In the genomic region with DNA sequence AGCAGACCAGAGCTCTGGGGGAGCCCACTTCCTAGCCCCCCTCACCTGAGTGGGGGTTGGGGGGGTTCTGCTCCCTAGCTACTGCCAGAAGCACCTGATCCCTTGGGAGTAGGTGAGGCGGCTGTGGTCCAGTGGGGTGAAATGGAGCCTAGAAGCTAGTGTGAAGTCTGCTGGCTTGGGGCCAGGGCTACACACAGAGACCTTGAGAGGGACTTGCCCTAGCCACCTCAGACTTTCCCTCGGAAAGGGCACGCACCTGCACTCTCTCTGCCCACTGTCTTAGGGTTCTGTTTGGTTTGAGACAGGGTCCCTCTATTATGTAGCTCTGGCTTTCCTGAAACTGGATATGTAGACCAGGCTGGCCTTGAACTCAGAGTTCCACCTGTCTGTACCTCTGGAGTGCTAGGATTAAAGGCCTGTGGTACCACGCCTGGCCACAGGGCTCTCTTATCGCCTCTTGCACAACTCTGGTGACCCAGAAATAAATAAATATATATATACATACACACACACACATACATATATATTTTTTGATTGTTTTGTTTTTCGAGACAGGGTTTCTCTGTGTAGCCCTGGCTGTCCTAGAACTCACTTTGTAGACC, we compare ENCODE assay signal across 9 mouse cellular contexts. TPM values are rescaled to one million over a fixed set of nuclear protein-coding genes. Genes with fewer than 3 reads are reported as not detected.
DNase-seq lines count a peak whose midpoint lies in the region; ATAC-seq and TF ChIP-seq lines count a peak whose summit lies in the region.
"Had no signal": no experiment of that assay in that cellular context is flagged by ENCODE, and none has a peak within 500 bp of the region (broad histone marks: within the 10 kb centered on the region; RNA-seq: fewer than 3 reads in every experiment).

No protein-coding gene starts in this region.

- WGBS in lung, adult 2 months: 19% methylated on average over 6 of the region's 6 CpGs
- 34% methylated on average over 6 of the region's 6 CpGs for WGBS in neural tube, embryonic 15.5 days

- H3K27ac ChIP-seq in neural tube, embryonic 15.5 days (replicated peaks): peak overlapping the region; percentile 89

- TF ChIP-seq POLR2A in brain, embryonic 14.5 days (IDR thresholded peaks at IDR 0.05; ENCODE audit: borderline replicate concordance, extremely low read depth, insufficient read depth, insufficient read length, poor library complexity, severe bottlenecking): no peak
- TF ChIP-seq POLR2A in lung, adult 2 months (IDR thresholded peaks at IDR 0.05; ENCODE audit: borderline replicate concordance, extremely low read depth, low read depth, low read length): no peak

- DNase-seq in right cerebral cortex, postnatal 4 days: peak; percentile 53
- no peak for DNase-seq in right cerebral cortex, adult 18-20 months
- peak; percentile 62 for DNase-seq in brain, embryonic 14.5 days (ENCODE audit: low read depth)
- peak; percentile 45 for DNase-seq in heart, adult 8-10 months (ENCODE audit: low spot score)
- peak; percentile 78 for DNase-seq in kidney, adult 18-20 months
- DNase-seq in lung, adult 2 months: no peak
- DNase-seq in layer of hippocampus, adult 9-11 months: no peak

- peaks cover 21% of the 10 kb centered on the region for H3K36me3 ChIP-seq in neural tube, embryonic 15.5 days

- H3K27me3 ChIP-seq in neural tube, embryonic 15.5 days (replicated peaks): no peaks in the 10 kb centered on the region

- ATAC-seq in neural tube, embryonic 15.5 days (ENCODE audit: low FRiP score): peak; percentile 51

- H3K4me2 ChIP-seq in neural tube, embryonic 15.5 days: peak overlapping the region; percentile 91

- H3K4me3 ChIP-seq in lung, adult 2 months (replicated peaks; ENCODE audit: extremely low read depth, low read depth, low read length): peak overlapping the region; percentile 96
- H3K4me3 ChIP-seq in neural tube, embryonic 15.5 days (replicated peaks): peak overlapping the region; percentile 74

- no peaks in the 10 kb centered on the region for H3K9me3 ChIP-seq in neural tube, embryonic 15.5 days (replicated peaks)

- TF ChIP-seq CTCF in brain, embryonic 14.5 days (IDR thresholded peaks at IDR 0.05; ENCODE audit: borderline replicate concordance, extremely low read depth, insufficient read depth, insufficient read length): no peak
- TF ChIP-seq CTCF in lung, adult 2 months (IDR thresholded peaks at IDR 0.05; ENCODE audit: insufficient read depth, low read length): no peak

- H3K4me1 ChIP-seq in lung, adult 2 months (ENCODE audit: control insufficient read depth, insufficient read depth, low read length): peaks cover 5% of the 10 kb centered on the region
- H3K4me1 ChIP-seq in neural tube, embryonic 15.5 days: peaks cover 18% of the 10 kb centered on the region

- peak overlapping the region; percentile 87 for H3K9ac ChIP-seq in neural tube, embryonic 15.5 days (replicated peaks)

RNA-seq across cellular contexts. Expression of a gene that starts 0.8 kb away (rescaled TPM):
- 94.1 and 98.3 TPM in 2 replicates for polyA plus RNA-seq in brain, embryonic 14.5 days (2012; rRNA removed)
- 100 to 1,000 TPM; 273 to 297 (median 284) TPM for total RNA-seq in heart, adult 8-10 months (2022)
- polyA plus RNA-seq in lung, adult 2 months (2012; rRNA removed): 82.8 and 98.6 TPM in 2 replicates
- polyA plus RNA-seq in neural tube, embryonic 15.5 days (2015; fragmentation: Nextera tagmentation; extraction: Ambion mirVana): 214 and 228 TPM in 2 replicates

RNA-seq across cellular contexts. Expression of a gene that starts 3.4 kb away (rescaled TPM):
- polyA plus RNA-seq in brain, embryonic 14.5 days (2012; rRNA removed): 0.19 and 0.38 TPM in 2 replicates
- total RNA-seq in heart, adult 8-10 months (2022): 100 to 1,000 TPM; 165 to 203 (median 175) TPM
- 5.1 and 17.5 TPM in 2 replicates for polyA plus RNA-seq in lung, adult 2 months (2012; rRNA removed)
- polyA plus RNA-seq in neural tube, embryonic 15.5 days (2015; fragmentation: Nextera tagmentation; extraction: Ambion mirVana): 1.6 and 2.0 TPM in 2 replicates
- total RNA-seq: neutrophil, adult 5-6 weeks had no signal

RNA-seq across cellular contexts. Expression of a gene that starts 6.3 kb away (rescaled TPM):
- polyA plus RNA-seq in brain, embryonic 14.5 days (2012; rRNA removed): 14.5 and 20.9 TPM in 2 replicates
- 10 to 100 TPM; 65.0 to 75.0 (median 68.2) TPM for total RNA-seq in heart, adult 8-10 months (2022)
- 20.7 and 20.8 TPM in 2 replicates for polyA plus RNA-seq in lung, adult 2 months (2012; rRNA removed)
- polyA plus RNA-seq in neural tube, embryonic 15.5 days (2015; fragmentation: Nextera tagmentation; extraction: Ambion mirVana): 49.3 and 56.2 TPM in 2 replicates

RNA-seq across cellular contexts. Expression of a gene that starts 12.1 kb away (rescaled TPM):
- polyA plus RNA-seq in brain, embryonic 14.5 days (2012; rRNA removed): 65.9 and 76.2 TPM in 2 replicates
- 100 to 1,000 TPM in 3 of 4 experiments, 10 to 100 TPM in 1; 92.6 to 112 (median 108) TPM for total RNA-seq in heart, adult 8-10 months (2022)
- polyA plus RNA-seq in lung, adult 2 months (2012; rRNA removed): 45.0 and 60.5 TPM in 2 replicates
- 186 and 246 TPM in 2 replicates for polyA plus RNA-seq in neural tube, embryonic 15.5 days (2015; fragmentation: Nextera tagmentation; extraction: Ambion mirVana)

RNA-seq across cellular contexts. Expression of a gene that starts 12.7 kb away (rescaled TPM):
- 25.1 and 30.4 TPM in 2 replicates for polyA plus RNA-seq in brain, embryonic 14.5 days (2012; rRNA removed)
- total RNA-seq in heart, adult 8-10 months (2022): 10 to 100 TPM; 23.9 to 29.1 (median 26.9) TPM
- polyA plus RNA-seq in lung, adult 2 months (2012; rRNA removed): 37.7 and 42.8 TPM in 2 replicates
- 20.4 and 22.0 TPM in 2 replicates for polyA plus RNA-seq in neural tube, embryonic 15.5 days (2015; fragmentation: Nextera tagmentation; extraction: Ambion mirVana)

Comparison
In these comparisons a context has a peak if more than half of its experiments do, and no peak if none do; other contexts are left out.
1. DNase-seq: peak in right cerebral cortex, postnatal 4 days (single experiment), brain, embryonic 14.5 days (single experiment), heart, adult 8-10 months (single experiment) and kidney, adult 18-20 months (single experiment); none in right cerebral cortex, adult 18-20 months (single experiment), lung, adult 2 months (single experiment) and layer of hippocampus, adult 9-11 months (single experiment).